Mouse (Mus musculus) splenic B cell, adult 2 months (primary cell): ENCODE data around the gene Hoxd4.

Experiments
- DNase-seq: peaks from one replicate; pipeline ENCODE4 v3.0.0-alpha.2; 2011; ENCODE audit warnings: low read depth, low spot score
- H3K27me3 ChIP-seq: 2 replicates; pipeline ENCODE4 v1.6.1; 2012; ENCODE audit warnings: mild to moderate bottlenecking, low read length, moderate library complexity, mixed read lengths; ENCODE audit not compliant: control insufficient read depth, poor library complexity, insufficient read depth, severe bottlenecking
- H3K36me3 ChIP-seq: 2 replicates; pipeline ENCODE4 v1.6.1; 2012; ENCODE audit warnings: mild to moderate bottlenecking, low read length, moderate library complexity, mixed read lengths; ENCODE audit not compliant: control insufficient read depth, poor library complexity, insufficient read depth, severe bottlenecking

Hoxd4 gene

DNA sequence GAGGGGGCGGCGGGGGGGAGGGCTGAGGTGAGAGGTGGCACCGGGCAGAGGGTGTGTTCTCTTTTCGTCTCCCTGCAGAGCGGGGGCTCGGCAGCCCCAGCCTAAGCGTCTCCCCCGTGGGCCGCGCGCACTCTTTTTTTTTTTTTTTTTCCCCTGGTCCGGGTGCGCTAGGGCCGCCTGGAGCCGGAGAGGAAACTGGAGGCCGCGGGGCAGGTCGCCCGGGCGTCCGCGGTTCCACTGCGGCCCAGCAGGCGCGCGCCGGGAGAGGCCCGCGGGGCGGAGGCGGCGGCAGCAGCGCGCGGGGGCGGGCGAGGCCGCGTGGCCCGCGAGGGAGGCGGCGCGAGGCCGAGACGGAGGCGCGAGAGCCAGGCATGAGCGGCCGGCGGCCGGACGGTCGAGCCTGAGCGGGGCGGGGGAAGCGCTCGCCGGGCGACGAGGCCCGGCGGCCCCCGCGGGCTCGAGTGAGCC is 6.7 kb upstream of the Hoxd4 start:
- peaks cover 3% of the 10 kb centered on the region for H3K27me3 ChIP-seq
- no peak for DNase-seq

DNA sequence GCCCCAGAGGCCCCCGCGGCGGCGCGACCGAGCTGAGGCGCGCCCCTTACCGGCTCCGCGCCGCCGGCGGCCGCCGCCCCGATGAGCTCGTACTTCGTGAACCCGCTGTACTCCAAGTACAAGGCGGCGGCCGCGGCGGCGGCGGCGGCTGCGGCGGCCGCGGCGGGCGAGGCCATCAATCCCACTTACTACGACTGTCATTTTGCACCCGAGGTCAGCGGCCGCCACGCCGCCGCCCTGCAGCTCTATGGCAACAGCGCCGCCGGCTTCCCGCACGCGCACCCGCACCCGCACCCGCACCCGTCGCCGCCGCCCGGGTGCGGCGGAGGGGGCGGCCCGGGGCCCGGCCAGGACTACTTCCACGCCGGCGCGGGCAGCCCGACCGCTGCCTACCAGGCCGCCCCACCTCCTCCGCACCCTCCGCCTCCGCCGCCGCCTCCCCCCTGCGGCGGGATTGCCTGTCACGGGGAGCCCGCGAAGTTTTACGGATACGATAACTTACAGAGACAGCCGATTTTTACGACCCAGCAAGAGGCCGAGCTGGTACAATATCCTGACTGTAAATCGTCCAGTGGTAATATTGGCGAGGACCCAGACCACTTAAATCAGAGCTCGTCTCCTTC is 6.2 kb upstream of the Hoxd4 start:
- H3K36me3 ChIP-seq: no peaks in the 10 kb centered on the region
- DNase-seq: no peak
- peaks cover 3% of the 10 kb centered on the region for H3K27me3 ChIP-seq

More for the DNA sequence above, 6.7 kb upstream of the Hoxd4 start:
- no peaks in the 10 kb centered on the region for H3K36me3 ChIP-seq

DNA sequence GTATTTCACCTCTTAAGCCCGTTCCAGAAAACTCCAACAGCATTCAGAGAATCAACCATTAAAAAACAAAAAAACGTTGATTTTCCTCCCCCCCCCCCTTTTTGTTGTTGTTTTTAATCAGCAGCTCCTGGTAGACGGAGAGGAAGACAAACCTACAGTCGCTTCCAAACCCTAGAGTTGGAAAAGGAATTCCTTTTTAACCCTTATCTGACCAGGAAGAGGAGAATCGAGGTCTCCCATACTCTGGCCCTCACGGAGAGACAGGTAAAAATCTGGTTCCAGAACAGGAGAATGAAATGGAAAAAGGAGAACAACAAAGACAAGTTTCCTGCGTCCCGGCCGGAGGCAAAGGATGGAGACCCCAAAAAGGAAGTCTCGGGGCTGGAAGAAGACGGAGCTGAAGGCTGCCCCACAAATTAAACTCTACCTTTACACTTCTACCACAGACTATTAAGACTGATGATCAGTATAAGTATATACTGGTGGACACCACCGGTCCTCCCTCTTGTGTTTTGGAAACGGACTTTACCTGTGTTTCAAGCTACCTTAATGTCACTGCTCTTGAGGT is 5.3 kb upstream of the Hoxd4 start:
- peaks cover 3% of the 10 kb centered on the region for H3K27me3 ChIP-seq
- no peaks in the 10 kb centered on the region for H3K36me3 ChIP-seq
- DNase-seq: no peak

DNA sequence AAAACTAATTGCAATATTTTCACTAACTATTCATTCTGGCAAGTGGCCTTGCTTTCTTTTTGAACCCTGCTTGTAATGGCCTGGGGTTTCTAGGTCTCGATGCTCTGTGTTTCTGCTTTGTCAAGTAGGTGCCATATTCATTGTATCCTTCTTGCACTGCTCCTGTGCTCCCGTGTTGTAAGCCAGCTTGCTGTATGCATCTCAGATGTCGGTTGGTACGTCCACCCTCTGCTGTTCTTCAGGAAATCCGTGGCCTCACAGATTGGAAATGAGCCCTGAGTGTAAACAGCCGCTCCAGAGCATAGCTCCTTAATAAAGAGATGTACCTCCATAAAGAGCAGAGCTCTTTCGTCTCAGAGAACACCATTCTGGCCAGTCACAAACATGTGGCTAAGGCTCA is 4.1 kb upstream of the Hoxd4 start:
- no peak for DNase-seq
- Histone ChIP-seq H3K36me3 (no peaks in the 10 kb centered on the region), H3K27me3 (peaks cover 3% of the 10 kb centered on the region)

DNA sequence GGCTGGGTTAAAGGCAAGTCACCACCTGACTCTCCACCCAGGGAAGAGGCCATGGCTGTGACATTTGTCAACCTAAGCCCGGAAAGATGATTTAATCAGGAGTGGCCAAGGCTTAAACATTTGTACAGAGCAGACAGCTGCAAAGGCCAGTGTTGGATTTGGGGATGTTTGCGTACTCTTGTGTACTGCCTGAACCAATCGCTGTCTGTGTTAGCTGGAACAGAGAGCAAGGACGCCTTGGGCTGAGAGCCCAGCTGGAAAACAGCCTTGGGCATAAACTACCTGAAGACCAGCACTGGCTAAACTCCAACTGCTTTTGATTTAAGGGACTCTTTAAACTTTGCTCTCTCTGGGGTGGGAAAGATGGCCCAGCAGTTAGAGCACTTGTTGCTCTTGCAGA is 3.1 kb upstream of the Hoxd4 start:
- peaks cover 3% of the 10 kb centered on the region for H3K27me3 ChIP-seq
- DNase-seq: no peak
- no peaks in the 10 kb centered on the region for H3K36me3 ChIP-seq

DNA sequence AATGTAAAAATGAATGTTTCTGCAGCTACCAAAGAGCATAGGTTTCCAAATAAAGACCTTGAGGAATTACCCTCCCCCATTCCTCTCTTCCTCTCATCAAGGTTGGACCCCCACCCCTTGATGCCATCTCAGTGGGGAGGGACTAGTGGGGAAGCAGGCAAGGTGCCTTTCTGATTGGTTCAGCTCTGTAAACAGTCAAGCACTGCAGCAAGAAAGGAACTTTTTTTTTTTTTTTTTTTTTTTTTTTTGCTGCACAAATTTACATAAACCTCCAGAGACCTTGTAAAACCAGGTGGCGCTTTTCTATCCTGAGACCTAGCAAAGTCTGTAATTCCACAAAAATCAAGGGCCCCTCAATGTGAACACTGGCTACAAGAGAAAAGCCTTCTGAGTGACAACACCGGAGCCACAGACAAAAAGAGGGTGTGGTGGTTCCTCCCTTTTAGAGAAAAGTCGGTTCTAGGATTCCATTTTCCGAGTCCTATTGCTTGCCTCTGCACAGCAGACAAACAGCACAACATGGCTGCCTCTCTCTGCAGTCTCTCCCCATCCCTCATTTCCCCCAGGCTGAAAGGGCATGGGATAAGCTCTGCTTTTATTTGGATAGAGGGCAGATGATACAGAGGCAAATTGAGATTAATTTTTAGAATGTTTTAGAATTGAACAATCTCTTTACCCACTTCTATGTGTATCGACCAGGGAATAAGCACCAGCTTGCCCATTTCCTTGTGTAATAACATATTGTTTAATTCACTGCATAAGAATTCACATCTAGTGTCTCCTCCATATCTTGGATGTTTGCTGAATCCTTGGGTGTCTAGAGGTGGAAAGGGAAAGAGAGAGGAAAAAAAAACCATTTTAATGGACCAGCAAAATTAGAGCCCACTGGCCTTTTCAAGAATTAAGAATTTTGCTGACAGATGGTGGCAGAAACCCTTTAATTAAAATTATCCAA is 2.0 kb upstream of the Hoxd4 start:
- no peaks in the 10 kb centered on the region for H3K36me3 ChIP-seq
- peaks cover 3% of the 10 kb centered on the region for H3K27me3 ChIP-seq
- DNase-seq: no peak

DNA sequence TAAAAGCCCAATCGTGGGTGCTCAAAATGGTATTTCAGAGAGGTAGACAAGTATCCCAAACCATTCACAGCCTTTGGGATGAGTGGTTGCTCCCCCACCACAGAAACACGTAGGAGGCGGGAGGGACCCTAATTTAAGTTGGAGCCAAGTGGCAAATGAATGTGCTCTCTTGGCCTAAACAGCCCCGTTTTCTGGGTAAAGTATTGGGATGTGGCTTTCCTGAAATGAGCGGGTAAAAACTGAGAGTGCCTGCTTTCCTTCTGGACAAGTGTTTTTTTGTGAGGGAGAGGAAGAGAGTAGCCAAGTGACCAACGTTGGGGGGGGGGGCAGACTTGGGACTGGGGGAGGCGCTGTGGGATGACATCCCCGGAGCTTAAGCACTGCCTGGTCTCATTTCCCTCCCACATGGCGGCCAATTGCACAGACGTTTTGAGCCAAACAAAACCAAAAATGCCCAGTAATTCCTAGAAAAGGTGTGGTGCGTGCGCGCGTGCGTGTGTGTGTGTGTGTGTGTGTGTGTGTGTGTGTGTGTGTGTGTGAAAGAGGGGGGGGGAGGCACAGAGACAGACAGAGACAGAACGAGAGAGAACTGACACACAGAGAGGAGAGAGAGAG is 693 bp upstream of the Hoxd4 start:
- Histone ChIP-seq H3K27me3 (no peaks in the 10 kb centered on the region), H3K36me3 (no peaks in the 10 kb centered on the region)
- DNase-seq: no peak

DNA sequence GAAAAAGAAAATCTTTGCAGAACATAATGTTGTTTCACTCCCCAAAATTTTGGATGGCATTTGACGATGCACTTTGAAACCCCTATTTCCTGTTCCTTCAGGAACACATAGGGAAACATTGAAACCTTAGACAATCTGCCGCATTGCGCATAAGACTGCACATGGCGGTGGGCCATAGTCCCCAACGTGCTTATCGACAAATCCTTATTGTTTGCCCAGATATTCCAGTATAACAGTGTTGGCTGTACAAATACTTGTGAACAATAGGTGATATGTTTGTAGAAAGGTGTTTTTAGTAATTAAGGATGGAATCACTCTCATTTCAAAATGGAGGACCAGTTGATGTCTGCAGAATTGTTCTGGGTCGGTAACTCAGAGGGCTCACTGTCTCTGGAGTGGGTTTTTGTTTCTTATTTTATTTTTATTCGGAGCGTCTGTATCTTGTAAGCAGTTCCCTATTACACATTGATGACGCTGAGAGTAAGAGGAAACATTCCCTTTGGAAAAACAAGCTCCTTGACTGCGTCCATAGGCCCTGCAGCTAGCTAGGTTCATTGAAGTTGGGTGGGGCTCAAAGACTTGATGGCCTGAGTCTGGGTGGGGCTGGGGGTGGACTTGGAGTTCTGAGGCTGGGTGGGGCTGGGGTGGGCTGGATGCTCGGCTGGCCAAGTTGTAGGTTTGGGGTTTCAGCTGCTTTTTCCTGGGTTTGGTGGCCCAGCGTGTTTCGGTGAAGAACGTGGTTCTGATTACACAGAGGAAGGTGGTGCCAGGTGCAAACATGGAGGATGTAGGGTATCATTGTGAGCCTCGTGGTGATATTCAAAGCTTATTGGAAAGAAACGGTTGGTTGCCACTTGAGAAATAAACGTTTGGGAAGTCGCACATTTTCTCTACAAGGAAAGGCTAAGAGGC is 1.8 kb downstream of the Hoxd4 start:
- Histone ChIP-seq H3K36me3 (no peaks in the 10 kb centered on the region), H3K27me3 (no peaks in the 10 kb centered on the region)
- no peak for DNase-seq

DNA sequence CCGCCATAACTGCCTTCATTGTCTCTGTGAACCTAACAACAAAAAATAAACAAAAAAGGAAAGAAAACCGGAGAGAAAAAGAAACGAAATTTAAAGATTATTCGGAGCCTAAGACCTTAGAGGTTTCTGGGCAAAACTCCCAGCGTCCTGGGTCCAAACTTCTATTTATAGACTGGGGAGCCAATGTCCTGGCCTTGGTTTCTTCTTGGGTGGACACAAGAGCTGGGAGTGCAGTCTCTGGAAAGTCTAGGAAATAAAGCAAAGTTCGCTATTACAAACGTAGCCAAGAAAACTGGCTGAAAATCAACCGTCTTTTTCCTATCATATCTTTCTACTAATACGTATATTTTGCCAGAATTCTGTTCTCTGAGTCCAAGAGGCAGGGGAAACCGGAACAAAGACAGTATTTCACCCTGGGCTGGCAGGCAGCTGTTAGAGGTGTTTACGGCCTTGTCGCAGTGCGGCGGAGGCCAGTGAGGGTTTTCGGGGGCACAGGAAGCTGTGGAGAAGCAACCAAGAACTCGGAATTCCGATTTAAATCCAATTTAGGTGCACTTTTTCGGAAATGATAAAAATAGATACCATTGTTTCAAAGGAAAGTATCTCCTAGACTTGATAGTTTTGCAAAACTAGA is 2.5 kb downstream of the Hoxd4 start:
- no peaks in the 10 kb centered on the region for H3K27me3 ChIP-seq
- no peaks in the 10 kb centered on the region for H3K36me3 ChIP-seq
- DNase-seq: no peak

DNA sequence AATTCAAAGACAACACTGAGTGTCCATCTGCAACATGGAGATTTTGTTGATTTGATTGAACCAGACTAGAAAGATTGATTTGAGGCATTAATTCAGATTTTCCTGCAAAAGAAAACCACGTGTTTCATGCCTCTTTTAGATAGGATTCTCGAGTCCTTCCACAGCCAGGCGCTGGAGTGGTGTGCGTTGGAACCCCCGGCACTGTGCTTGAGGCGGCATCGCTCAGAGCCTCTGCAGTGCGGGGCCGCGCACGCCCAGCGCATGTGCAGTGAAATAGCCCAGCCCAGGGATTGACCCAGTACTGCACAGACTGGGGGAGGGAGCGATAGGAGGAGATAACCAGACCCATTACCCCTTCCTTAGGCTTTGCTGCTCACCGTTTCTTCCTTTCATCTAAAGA is 3.2 kb downstream of the Hoxd4 start:
- DNase-seq: no peak
- no peaks in the 10 kb centered on the region for H3K27me3 ChIP-seq
- no peaks in the 10 kb centered on the region for H3K36me3 ChIP-seq

DNA sequence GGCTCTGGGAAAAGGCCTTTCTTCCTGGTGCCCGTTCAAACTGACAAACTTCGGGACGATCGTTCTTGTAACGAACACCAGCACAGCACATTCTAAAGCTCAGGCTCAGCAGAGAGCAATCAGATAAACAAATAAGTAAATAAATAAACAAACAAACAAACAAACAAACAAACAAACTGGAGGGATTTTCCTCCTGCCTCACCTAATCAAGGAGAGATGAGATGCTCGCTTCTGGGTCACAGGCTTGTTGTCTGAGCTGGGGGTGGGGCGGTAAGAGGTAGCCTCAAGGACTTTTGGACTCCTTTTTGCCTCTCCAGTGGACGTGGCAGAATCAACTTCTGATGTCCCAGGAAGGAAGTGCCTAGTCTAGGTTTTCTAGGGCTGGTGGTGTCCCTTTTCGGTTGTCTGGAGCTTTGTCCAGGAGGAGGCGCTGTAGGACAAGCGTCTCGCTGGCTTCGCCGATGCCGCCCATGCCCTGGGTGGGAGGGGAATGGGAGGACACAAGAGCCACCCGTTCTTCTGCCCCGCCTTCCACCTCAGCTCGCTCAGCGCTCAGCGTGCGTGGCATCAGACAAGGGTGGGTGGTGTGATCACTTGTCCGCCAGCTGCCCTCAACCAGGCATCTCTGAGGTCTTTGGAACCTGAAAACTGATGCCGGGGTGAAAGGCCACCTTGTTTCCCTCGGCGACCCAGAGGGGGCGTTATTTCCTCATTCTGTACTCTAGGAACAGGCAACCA is 3.9 kb downstream of the Hoxd4 start:
- DNase-seq: peak; percentile 52
- no peaks in the 10 kb centered on the region for H3K27me3 ChIP-seq
- H3K36me3 ChIP-seq: no peaks in the 10 kb centered on the region

DNA sequence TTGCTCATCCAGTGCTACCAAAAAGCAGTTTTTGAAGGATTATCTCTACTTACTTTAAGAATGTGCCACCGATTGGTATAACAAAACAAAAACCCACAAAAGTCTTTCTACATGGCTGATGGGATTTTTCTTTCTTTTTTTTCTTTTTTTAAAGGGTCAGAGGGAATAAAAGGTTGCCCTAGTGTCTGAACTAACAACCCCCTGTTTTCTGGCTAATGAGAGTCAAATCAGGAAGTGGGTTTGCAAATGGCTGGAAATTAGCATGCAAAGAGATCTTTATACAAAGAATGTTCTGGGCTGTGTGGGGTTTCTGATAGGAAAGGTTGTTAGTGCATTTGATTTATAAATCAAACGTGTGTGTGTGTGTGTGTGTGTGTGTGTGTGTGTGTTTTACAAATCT is 8.7 kb downstream of the Hoxd4 start:
- Histone ChIP-seq H3K27me3 (no peaks in the 10 kb centered on the region), H3K36me3 (no peaks in the 10 kb centered on the region)
- no peak for DNase-seq

DNA sequence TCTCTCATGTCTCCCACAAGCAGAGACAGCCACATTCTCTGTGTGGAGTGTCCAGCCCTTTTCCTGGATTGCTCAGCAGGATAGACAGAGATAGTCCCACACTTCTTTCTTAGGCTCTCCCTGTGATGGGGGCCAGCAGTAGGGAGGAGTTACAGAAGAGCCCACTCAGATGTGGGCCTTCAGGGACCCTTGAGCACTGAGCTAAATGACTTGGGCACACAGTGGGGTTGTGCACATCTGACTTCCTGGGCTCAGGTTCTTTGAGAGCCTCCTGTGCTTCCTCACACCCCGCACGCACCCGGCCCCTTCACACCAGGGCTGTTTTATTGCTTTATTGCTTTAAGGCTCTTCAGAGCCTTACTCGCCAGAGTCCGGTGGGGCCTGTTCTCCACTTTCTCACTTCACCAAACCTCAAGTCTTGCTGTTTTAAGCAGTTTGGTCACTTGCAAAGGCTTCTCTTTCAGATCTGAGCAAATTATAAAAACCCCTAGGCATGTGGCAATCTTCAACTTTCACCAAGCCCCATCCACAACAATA is 9.3 kb downstream of the Hoxd4 start:
- H3K27me3 ChIP-seq: no peaks in the 10 kb centered on the region
- DNase-seq: no peak
- no peaks in the 10 kb centered on the region for H3K36me3 ChIP-seq
